Mouse (Mus musculus): Measurements from ENCODE around the gene Ino80b.
A peak's percentile ranks its signal among the peaks of the same experiment; 100 is the strongest.

Ino80b gene

GRCm38 (mm10) chr6:83083497-83083896, 41.7 kb downstream of the Ino80b start:
- DNase-seq = no peak

DNA sequence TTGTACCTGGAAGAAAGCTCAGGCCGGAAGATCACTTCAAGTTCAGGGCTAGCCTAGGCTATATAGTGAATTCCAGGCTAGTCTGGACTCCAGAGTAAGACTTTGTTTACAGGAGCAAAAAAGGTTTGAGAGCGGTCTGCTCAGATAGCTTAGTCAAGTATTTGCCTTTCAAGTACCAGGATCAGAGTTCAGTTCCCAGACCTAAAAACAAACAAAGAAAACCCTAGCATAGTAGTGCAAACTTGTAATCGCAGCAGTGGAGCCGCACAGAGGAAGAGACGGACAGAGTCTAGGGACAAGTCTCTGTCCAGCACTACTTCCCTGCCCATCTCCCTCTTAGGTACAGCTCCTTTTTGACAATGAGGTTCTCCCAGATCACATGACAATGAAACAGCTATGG, 45.0 kb downstream of the Ino80b start:
- no peak for DNase-seq

- DNase-seq = peak; percentile 99
These were observed 46.8 kb downstream of the Ino80b start for GRCm38 (mm10) chr6:83078324-83078858.

- DNase-seq = peak; percentile 75
These were observed 47.5 kb downstream of the Ino80b start, which contains the start of gene Pcgf1 for GRCm38 (mm10) chr6:83077630-83078323. TSS of gene Pcgf1 (plus strand) at chr6:83077869.

GRCm38 (mm10) chr6:83074979-83075378, 50.3 kb downstream of the Ino80b start:
- no peak for DNase-seq

All from cerebellum, adult 9-10 months (tissue).